Mouse (Mus musculus) neural tube, embryonic 10.5 days (tissue): Measurements from ENCODE around the gene Gria2.

ENCODE experiments used
- DNase-seq: peaks from one replicate; pipeline ENCODE4 v3.0.0-alpha.2; 2017; ENCODE audit warnings: low spot score; ENCODE audit errors: extremely low spot score

The Gria2 gene

GRCm38 (mm10) chr3:80776628-80777027, 26.0 kb downstream of the Gria2 start:
- no peak for DNase-seq

- DNase-seq, result no peak
These were observed 26.7 kb downstream of the Gria2 start for GRCm38 (mm10) chr3:80775971-80776370.

- no peak for DNase-seq
These were observed 28.4 kb downstream of the Gria2 start for GRCm38 (mm10) chr3:80774005-80774764.

- DNase-seq, result no peak
These were observed 29.4 kb downstream of the Gria2 start for GRCm38 (mm10) chr3:80773232-80773631.

GRCm38 (mm10) chr3:80769506-80770235, 33.0 kb downstream of the Gria2 start:
- DNase-seq, result no peak

GRCm38 (mm10) chr3:80758955-80759354, 43.7 kb downstream of the Gria2 start:
- DNase-seq, result no peak

- no peak for DNase-seq
These were observed 44.3 kb downstream of the Gria2 start for GRCm38 (mm10) chr3:80758363-80758762.

GRCm38 (mm10) chr3:80750786-80751185, 51.8 kb downstream of the Gria2 start:
- no peak for DNase-seq

- DNase-seq, result no peak
These were observed 77.4 kb downstream of the Gria2 start for GRCm38 (mm10) chr3:80725205-80725604.

- DNase-seq, result no peak
These were observed 89.5 kb downstream of the Gria2 start for GRCm38 (mm10) chr3:80713123-80713522.

- DNase-seq, result no peak
These were observed 93.6 kb downstream of the Gria2 start for GRCm38 (mm10) chr3:80708992-80709391.

- no peak for DNase-seq
These were observed 100.5 kb downstream of the Gria2 start for GRCm38 (mm10) chr3:80702173-80702572.

- DNase-seq, result no peak
These were observed 105.1 kb downstream of the Gria2 start for GRCm38 (mm10) chr3:80697523-80697922.

- no peak for DNase-seq
These were observed 107.7 kb downstream of the Gria2 start for GRCm38 (mm10) chr3:80694965-80695364.

- no peak for DNase-seq
These were observed 137.5 kb downstream of the Gria2 start for GRCm38 (mm10) chr3:80665105-80665504.

- no peak for DNase-seq
These were observed 139.3 kb downstream of the Gria2 start for GRCm38 (mm10) chr3:80663293-80663692.

- DNase-seq, result no peak
These were observed 140.8 kb downstream of the Gria2 start for GRCm38 (mm10) chr3:80661838-80662237.

- DNase-seq, result no peak
These were observed 150.4 kb downstream of the Gria2 start for GRCm38 (mm10) chr3:80652213-80652612.
